Mouse (Mus musculus) liver, embryonic 12.5 days (tissue): ENCODE data around the gene Dtx2. TPM values are rescaled to one million over a fixed set of nuclear protein-coding genes. Genes with fewer than 3 reads are reported as not detected.

Experiments
- ATAC-seq: fragments of 200-750 bp; cut with Nextera tagmentation; 2 replicates; pipeline ENCODE4 v1.8.0; 2017; ENCODE audit warnings: moderate number of reproducible peaks, mild to moderate bottlenecking, moderate library complexity
- H3K27ac ChIP-seq: fragments of 300-500 bp; sonication (generic); 2 replicates; pipeline ENCODE4 v1.5.1; 2016; ENCODE audit warnings: mild to moderate bottlenecking
- H3K27me3 ChIP-seq: fragments of 300-500 bp; sonication (generic); replicated peaks from 2 replicates; pipeline ENCODE4 v1.6.1; 2016; ENCODE audit warnings: mild to moderate bottlenecking, moderate library complexity
- H3K36me3 ChIP-seq: fragments of 300-500 bp; sonication (generic); 2 replicates; pipeline ENCODE4 v1.6.1; 2016; ENCODE audit warnings: mild to moderate bottlenecking, moderate library complexity
- H3K4me1 ChIP-seq: fragments of 300-500 bp; sonication (generic); 2 replicates; pipeline ENCODE4 v1.6.1; 2016
- H3K4me2 ChIP-seq: fragments of 300-500 bp; sonication (generic); 2 replicates; pipeline ENCODE4 v1.6.1; 2016; ENCODE audit warnings: mild to moderate bottlenecking, moderate library complexity
- H3K4me3 ChIP-seq: fragments of 300-500 bp; sonication (generic); 2 replicates; pipeline ENCODE4 v1.5.1; 2016; ENCODE audit warnings: mild to moderate bottlenecking, moderate library complexity
- H3K9ac ChIP-seq: fragments of 300-500 bp; sonication (generic); 2 replicates; pipeline ENCODE4 v1.6.1; 2016; ENCODE audit warnings: mild to moderate bottlenecking, moderate library complexity
- H3K9me3 ChIP-seq: fragments of 300-500 bp; sonication (generic); replicated peaks from 2 replicates; pipeline ENCODE4 v1.6.1; 2016; ENCODE audit warnings: mild to moderate bottlenecking, moderate library complexity
- WGBS: fragments of 180-500 bp; shearing (Covaris S2); methylation state at CpG from one replicate; pipeline ENCODE4 v1.1.7; 2016; ENCODE audit not compliant: insufficient replicate concordance; 5-methylcytosine and 5-hydroxymethylcytosine counted together
- polyA plus RNA-seq: library from polyadenylated mRNA; unstranded; fragments of >200 nt; fragmentation: Nextera tagmentation; extraction: Ambion mirVana; gene quantifications from 2 replicates; pipeline ENCODE4 v1.2.1, GENCODE M21; 2016

The Dtx2 gene
- polyA plus RNA-seq, result 11.3 and 12.5 TPM in 2 replicates

DNA sequence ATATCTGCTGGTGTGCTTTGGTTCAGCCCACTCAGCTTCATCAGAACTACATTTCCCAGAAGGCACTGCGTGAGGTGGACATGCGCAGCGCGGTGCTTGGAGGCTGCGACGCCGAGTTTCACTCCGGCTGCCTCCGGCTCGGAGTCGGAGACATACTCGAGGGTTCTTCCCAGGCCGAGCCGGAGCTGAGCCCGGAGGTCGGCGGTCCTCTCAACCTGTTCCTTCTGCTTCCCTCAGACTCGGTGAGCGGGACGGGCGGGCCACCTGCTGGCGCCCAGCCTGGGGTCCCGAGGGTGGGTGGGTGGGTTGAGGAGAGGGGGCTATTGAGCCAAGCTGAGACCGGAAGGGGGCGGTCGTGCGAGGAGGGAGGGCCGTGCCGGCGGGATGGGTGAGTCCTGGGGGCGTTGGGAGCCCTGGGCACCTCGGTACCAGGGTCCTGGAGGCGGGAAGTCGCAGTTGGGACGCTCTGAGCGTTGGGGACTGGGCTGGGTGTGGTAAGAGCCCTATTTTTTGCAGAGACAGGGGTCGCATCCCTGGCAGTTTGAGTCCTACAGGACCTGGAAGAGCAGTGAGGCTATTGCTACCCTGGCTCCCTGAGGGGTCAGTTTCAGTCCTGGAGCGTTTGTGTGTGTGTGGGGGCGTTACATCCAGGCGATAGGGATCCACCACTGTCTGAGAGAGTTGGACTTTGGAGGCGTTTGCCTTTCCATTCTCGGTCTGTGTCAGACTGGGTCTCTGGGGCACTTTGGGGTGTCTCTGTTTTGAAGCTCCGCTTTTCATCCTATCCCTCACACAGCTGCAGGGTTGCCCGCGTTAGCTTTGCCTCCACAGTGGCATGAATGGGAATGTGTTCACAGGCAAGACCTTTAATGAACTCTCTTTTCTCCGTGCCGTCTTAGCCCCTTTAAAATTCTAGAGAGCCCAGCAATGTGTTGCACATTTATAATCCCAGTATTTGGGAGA, at the start of gene Dtx2:
Gene Dtx2 (plus strand): TSS at position 76 of the 963 bp plus-strand sequence.
- 3% methylated on average over 47 of the region's 47 CpGs for WGBS
- no peaks in the 10 kb centered on the region for H3K27me3 ChIP-seq

DNA sequence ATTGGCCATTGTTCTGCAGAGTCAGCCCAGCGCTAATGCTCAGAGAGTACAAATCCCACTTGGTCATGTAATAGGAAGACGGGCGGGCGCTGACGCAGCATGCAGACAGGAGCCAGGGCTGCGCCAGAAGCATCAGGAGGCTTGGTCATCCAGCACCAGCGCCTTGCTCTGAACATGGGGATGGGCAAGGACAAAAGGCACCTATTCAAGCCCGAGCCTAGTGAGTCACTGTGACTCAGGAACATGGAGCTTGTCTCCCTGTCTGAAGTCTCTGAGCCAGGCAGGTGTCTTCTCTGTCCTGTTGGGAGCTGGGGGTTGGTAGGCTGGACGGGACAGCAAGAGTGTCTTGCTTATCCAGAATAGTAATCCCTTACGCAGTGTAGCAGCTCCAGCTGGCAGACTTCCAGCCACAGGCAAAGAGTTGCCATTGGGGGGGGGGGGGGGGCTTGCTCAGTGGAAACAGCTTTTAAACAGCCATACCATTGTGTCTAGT, 48.6 kb upstream of the Dtx2 start:
- Histone ChIP-seq H3K36me3 (no peaks in the 10 kb centered on the region), H3K4me3 (no peak overlapping the region), H3K4me1 (peaks cover 24% of the 10 kb centered on the region), H3K27me3 (peaks cover 5% of the 10 kb centered on the region; the same call in 1 of the 2 replicates), H3K4me2 (no peak overlapping the region), H3K27ac (no peak overlapping the region), H3K9ac (no peak overlapping the region), H3K9me3 (no peaks in the 10 kb centered on the region)
- ATAC-seq, result no peak
- WGBS, result 60% methylated on average over 10 of the region's 10 CpGs

More for the DNA sequence above, at the start of gene Dtx2:
- peaks cover 34% of the 10 kb centered on the region for H3K36me3 ChIP-seq
- peak within 1 kb of the TSS; percentile 93 for H3K9ac ChIP-seq
- H3K9me3 ChIP-seq, result no peaks in the 10 kb centered on the region
- peak; percentile 93 for ATAC-seq
- peak within 1 kb of the TSS; percentile 98 for H3K4me2 ChIP-seq
- H3K4me3 ChIP-seq, result peak within 1 kb of the TSS; percentile 83
- H3K27ac ChIP-seq, result peak within 1 kb of the TSS; percentile 79
- H3K4me1 ChIP-seq, result peaks cover 10% of the 10 kb centered on the region

DNA sequence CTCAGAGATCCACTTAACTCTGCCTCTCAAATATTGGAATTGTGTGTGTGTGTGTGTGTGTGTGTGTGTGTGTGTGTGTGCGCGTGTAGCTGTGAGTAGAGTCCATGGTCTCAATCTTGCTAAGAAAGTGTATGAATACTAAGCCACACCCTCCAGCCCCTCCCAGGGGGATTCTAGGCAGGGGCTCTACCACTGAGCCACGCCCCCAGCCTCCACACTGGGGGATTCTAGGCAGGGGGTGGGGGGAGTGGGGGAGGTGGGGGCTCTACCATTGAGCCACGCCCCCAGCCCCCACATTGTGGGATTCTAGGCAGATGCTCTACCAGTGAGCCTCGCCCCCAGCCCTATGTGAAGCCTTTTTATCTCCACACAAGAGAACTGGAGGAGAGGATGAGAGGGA, 48.0 kb upstream of the Dtx2 start:
- Histone ChIP-seq H3K27me3 (peaks cover 5% of the 10 kb centered on the region; the same call in 1 of the 2 replicates), H3K27ac (no peak overlapping the region), H3K9ac (no peak overlapping the region), H3K4me2 (no peak overlapping the region), H3K36me3 (no peaks in the 10 kb centered on the region), H3K9me3 (no peaks in the 10 kb centered on the region), H3K4me1 (peaks cover 30% of the 10 kb centered on the region), H3K4me3 (no peak overlapping the region)
- WGBS, result 68% methylated on average over 5 of the region's 5 CpGs
- ATAC-seq, result no peak

DNA sequence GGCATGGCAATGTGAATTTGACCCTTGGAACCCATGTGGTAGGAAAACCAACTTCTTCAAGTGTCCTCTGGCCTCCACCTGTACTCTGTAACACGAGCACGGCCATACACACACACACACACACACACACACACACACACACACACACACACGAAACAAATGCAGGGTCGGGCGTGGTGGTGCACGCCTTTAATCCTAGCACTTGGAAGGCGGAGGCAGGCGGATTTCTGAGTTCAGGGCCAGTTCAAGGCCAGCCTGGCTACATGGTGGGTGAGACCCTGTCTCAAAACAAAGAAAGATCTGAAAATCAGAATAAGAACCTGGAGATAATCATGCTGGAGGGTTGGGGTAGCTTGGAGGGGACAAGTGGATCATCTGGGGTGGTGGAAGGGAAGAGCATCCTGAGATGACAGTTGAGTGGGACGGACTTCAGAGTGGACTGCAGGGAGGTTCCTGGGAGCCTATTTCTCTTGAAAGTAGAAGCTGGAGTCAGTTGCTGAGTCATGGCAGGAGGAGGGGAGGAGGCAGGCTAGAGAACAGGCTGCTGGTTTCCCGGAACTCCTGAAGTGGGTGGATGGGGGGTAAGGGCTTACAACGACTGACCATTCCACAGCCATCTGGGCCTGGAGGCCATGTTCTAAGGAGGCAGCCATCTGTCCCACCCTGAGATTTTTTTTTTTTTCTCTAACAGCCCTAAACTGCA, 43.7 kb upstream of the Dtx2 start:
- Histone ChIP-seq H3K36me3 (no peaks in the 10 kb centered on the region), H3K4me3 (no peak overlapping the region; the same call in 1 of the 2 replicates), H3K9me3 (no peaks in the 10 kb centered on the region), H3K27ac (peak overlapping the region; percentile 83), H3K9ac (peak overlapping the region; percentile 55), H3K27me3 (peaks cover 1% of the 10 kb centered on the region; the same call in 1 of the 2 replicates), H3K4me1 (peaks cover 25% of the 10 kb centered on the region), H3K4me2 (peak overlapping the region; percentile 53)
- 48% methylated on average over 11 of the region's 11 CpGs for WGBS
- peak; percentile 84 for ATAC-seq

DNA sequence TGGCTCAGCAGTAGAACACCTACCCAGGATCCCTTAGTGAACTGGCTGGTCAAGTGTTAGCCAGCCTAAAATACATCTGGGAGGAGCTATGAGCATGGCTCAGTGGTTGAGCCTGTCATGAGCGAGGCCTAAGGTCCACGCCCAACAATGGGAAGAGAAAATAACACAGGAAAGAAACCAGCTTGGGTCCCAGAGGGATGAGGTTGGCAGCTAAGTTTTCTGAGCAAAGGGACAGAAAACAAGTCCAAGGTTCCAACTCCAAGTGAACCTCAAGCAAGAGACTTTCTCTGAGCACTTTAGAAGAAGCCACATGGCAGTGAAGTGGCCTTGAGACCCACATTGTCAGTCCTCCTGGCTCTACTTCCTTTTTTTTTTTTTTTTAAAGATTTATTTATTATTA, 42.9 kb upstream of the Dtx2 start:
- Histone ChIP-seq H3K4me2 (peak overlapping the region; percentile 53), H3K4me3 (no peak overlapping the region), H3K27me3 (no peaks in the 10 kb centered on the region), H3K4me1 (peaks cover 23% of the 10 kb centered on the region), H3K9ac (peak overlapping the region; percentile 55), H3K27ac (peak overlapping the region; percentile 83), H3K9me3 (no peaks in the 10 kb centered on the region), H3K36me3 (no peaks in the 10 kb centered on the region)
- ATAC-seq, result peak; percentile 73
- 68% methylated on average over 2 of the region's 2 CpGs for whole genome bisulfite sequencing

DNA sequence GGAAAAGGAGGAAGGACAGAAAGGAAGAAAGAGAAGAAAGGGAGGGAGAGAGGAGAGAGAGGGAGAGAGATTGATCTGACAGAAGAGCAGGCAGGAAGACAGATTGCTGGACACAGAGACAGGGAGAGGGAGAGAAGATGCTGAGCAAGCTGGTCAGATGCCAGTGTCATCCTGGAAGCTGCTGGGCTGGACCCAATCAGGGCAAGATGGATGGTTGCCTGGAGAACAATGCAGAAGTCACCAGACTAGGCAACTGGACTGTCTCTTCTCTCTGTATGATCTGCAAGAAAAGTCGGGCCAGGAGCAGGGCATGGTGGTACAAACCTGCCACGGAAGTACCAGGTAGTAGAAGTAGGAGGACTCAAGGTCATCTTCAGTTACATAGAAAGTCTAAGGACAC, 41.8 kb upstream of the Dtx2 start:
- no peak for ATAC-seq
- H3K9ac ChIP-seq, result no peak overlapping the region
- H3K4me1 ChIP-seq, result peaks cover 30% of the 10 kb centered on the region
- H3K4me2 ChIP-seq, result no peak overlapping the region
- peak overlapping the region; percentile 3; the same call in 1 of the 2 replicates for H3K27ac ChIP-seq
- no peaks in the 10 kb centered on the region for H3K36me3 ChIP-seq
- H3K9me3 ChIP-seq, result no peaks in the 10 kb centered on the region
- no peak overlapping the region for H3K4me3 ChIP-seq
- no peaks in the 10 kb centered on the region for H3K27me3 ChIP-seq
- WGBS, result 86% methylated on average over 2 of the region's 2 CpGs

DNA sequence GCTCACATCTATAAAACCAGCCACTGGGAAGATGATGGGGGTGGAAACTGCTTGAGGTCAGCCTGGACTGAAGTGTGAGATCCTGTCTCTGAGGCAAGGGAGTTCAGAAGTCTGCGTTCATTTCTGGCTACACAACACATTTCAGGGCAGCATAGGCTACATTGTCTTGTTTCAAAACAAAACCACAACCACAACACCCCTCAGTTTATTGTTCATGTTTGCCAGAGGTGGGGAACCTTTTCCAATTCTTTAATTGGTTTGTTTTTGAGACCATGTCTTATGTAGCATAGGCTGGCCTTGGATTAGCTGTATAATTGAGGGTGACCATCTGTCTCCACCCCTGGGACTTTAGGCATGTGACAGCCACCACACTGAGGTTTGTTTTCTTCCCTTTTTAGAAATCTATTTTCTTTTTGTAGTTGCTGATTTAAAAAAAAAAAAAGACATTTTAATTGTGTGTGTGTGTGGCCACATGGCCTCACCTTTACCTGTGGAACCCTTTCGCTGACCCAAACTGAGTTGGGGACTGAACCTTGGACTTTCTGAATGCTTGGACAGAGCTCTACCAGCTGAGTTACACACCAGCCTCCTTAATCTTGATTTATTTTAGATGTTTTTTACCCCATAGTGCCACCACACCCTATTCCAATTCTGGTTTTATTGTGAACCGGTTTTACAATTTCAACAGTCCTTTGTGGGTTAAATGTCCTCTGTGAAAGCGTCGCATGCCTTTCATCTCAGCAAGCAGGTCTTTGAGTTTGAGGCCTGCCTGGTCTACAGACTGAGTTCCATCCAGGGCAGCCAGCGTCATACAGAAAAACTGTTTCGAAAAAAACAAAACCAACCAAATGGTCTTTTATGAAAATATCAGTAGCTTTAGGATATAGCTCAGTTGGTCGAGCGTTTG, 38.0 kb upstream of the Dtx2 start:
- no peak for ATAC-seq
- H3K27ac ChIP-seq, result peak overlapping the region; percentile 99
- H3K36me3 ChIP-seq, result no peaks in the 10 kb centered on the region
- peak overlapping the region; percentile 61 for H3K9ac ChIP-seq
- H3K9me3 ChIP-seq, result no peaks in the 10 kb centered on the region
- WGBS, result 72% methylated on average over 9 of the region's 9 CpGs
- peak overlapping the region; percentile 68 for H3K4me2 ChIP-seq
- peaks cover 54% of the 10 kb centered on the region for H3K4me1 ChIP-seq
- no peaks in the 10 kb centered on the region for H3K27me3 ChIP-seq
- H3K4me3 ChIP-seq, result peak overlapping the region; percentile 24

DNA sequence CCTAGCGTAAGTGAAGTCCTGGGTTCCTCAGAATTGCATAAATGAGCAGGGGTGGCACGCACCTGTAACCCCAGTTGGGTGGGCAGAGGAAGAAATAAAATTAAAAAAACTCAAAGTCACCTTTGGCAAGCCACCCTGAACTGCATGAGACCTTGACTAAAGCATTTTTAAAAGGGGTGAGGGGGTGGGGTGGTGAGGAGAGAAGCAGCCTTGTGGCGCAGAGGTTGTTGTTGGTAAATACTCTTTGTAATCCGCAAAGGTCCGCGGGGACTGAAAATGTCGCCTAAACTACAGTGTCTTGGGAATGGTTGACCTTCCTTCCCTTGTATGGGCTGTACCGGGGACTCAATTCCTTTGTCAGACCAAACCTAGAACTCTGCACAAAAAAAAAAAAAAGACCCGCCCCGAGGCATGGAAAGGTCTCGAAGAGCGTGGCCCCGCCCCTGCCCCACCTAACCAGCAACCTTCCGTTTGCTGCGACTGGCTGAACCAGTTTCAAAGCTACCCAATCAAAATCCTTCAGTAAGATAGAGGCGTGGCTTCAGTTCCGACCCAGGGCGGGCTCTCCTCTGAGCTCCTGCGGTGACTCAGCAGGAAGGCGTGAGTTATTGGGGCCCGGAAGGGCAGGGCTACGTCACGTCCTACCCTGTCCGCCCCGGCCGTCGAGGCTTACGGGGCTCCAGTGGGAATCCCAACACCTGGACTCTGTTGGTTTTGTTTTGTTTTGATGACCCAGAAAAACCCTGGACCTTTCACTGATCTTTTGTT, 37.2 kb upstream of the Dtx2 start:
- WGBS, result 8% methylated on average over 28 of the region's 28 CpGs
- peak overlapping the region; percentile 61 for H3K9ac ChIP-seq
- H3K27me3 ChIP-seq, result no peaks in the 10 kb centered on the region
- H3K4me3 ChIP-seq, result peak overlapping the region; percentile 43
- H3K9me3 ChIP-seq, result no peaks in the 10 kb centered on the region
- H3K4me1 ChIP-seq, result peaks cover 57% of the 10 kb centered on the region
- H3K36me3 ChIP-seq, result no peaks in the 10 kb centered on the region
- peak; percentile 81 for ATAC-seq
- H3K4me2 ChIP-seq, result peak overlapping the region; percentile 68
- H3K27ac ChIP-seq, result peak overlapping the region; percentile 99

DNA sequence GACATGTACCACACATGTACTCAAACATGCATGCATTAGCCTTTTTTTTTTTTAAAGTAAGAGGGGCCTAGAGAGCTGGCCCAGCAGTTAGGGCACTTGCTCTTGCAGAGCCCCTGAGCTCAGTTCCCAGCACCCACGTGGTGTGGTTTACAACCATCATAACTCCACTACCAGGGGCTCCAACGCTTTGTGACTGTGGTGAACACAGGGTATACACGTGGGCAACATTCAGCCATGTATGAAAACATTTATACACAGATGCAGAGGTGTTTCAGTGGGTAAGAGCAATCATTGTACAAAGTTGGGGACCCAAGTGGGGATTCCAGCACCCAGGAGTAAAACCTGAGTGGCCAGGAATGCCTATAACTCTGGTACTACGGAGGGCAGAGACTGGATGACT, 36.2 kb upstream of the Dtx2 start:
- peaks cover 62% of the 10 kb centered on the region for H3K4me1 ChIP-seq
- ATAC-seq, result no peak
- H3K36me3 ChIP-seq, result no peaks in the 10 kb centered on the region
- H3K27me3 ChIP-seq, result no peaks in the 10 kb centered on the region
- H3K4me3 ChIP-seq, result peak overlapping the region; percentile 43; the same call in 1 of the 2 replicates
- H3K9ac ChIP-seq, result peak overlapping the region; percentile 60; the same call in 1 of the 2 replicates
- WGBS, result 88% methylated on average over 4 of the region's 4 CpGs
- peak overlapping the region; percentile 99 for H3K27ac ChIP-seq
- H3K9me3 ChIP-seq, result no peaks in the 10 kb centered on the region
- peak overlapping the region; percentile 62 for H3K4me2 ChIP-seq

DNA sequence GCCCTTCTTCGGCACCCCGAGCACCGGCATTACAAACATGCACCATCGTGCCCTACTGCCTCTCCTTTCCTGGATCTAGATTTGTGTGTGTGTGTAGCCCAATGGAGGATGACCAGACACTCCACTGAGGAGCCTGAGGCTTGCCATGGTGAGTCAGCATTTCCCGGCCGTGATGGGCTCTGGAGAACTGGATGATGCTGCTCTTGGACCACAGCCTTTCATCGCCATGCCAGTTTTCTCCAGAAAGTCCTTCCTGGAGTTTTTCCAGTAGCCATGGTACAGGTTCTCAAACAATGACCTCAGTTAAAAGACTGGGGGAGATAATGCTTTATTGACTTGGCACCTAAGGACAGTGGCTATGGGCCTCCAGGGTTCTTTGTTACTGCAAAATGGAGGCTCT, 34.7 kb upstream of the Dtx2 start:
- WGBS, result 81% methylated on average over 7 of the region's 7 CpGs
- Histone ChIP-seq H3K9ac (no peak overlapping the region), H3K27ac (peak overlapping the region; percentile 99), H3K4me1 (peaks cover 67% of the 10 kb centered on the region), H3K9me3 (no peaks in the 10 kb centered on the region), H3K4me2 (no peak overlapping the region), H3K4me3 (no peak overlapping the region), H3K36me3 (no peaks in the 10 kb centered on the region), H3K27me3 (peaks cover 4% of the 10 kb centered on the region; the same call in 1 of the 2 replicates)
- ATAC-seq, result no peak
